In the genomic region with DNA sequence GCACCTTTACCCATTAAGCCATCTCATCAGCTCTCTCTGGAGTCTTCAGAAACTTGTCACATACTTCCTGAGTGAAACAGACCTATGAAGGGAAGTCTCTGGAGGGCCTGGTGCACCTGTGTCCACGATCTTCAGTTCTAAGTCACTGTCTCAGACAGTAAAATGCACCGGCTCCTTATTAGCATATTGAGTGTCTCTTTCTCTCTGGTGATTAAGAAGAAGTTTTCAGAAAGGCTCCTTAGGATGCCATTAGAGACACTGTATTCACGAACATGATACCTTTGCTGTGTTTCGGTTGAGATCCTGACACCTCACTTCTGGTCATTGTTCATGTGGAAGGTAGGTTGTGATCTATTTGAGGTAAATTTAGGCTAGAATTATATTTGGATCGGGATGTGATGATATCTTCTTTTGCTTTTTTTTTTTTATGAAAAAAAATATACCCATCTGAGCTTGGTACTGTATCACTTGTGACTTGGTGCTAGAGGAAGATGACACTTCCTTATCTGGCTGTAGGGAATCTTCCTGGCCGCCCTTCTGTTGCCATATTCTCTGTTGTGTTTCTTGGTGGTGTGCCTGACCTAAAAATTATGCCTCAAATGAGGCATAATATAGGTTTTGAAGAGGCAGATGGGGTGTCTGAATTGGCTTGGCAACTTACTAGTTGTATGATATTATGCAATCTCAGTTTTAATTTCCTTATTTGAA, we compare ENCODE assay signal across 19 mouse cellular contexts.
A peak's percentile ranks its signal among the peaks of the same experiment; 100 is the strongest.
DNase-seq lines count a peak whose midpoint lies in the region; TF ChIP-seq lines count a peak whose summit lies in the region.
"Had no signal": no experiment of that assay in that cellular context is flagged by ENCODE, and none has a peak within 500 bp of the region (broad histone marks: within the 10 kb centered on the region; RNA-seq: fewer than 3 reads in every experiment).

No protein-coding gene starts in this region.

- H3K27me3 ChIP-seq in small intestine, adult 2 months (ENCODE audit: control insufficient read depth, insufficient read depth, low read length), result no peaks in the 10 kb centered on the region
- H3K27me3 ChIP-seq: forebrain, embryonic 13.5 days; hindbrain, embryonic 13.5 days; intestine, embryonic 15.5 days had no signal

- peaks cover 6% of the 10 kb centered on the region for H3K4me1 ChIP-seq in small intestine, adult 2 months (ENCODE audit: control insufficient read depth, insufficient read depth, insufficient read length, low read length)
- H3K4me1 ChIP-seq: forebrain, embryonic 10.5 days; forebrain, embryonic 13.5 days; hindbrain, embryonic 10.5 days; hindbrain, embryonic 13.5 days; intestine, embryonic 15.5 days had no signal

- no peak for TF ChIP-seq POLR2A in small intestine, adult 2 months (IDR thresholded peaks at IDR 0.05; ENCODE audit: low read depth, low read length)

- no peak overlapping the region for H3K4me3 ChIP-seq in small intestine, adult 2 months (ENCODE audit: low read depth, low read length)
- H3K4me3 ChIP-seq: forebrain, embryonic 10.5 days; forebrain, embryonic 13.5 days; hindbrain, embryonic 10.5 days; hindbrain, embryonic 13.5 days; intestine, embryonic 15.5 days had no signal

- no peak for TF ChIP-seq CTCF in small intestine, adult 2 months (IDR thresholded peaks at IDR 0.05; ENCODE audit: extremely low read depth, insufficient read length, insufficient replicate concordance, low read depth, low read length)

- no peaks in the 10 kb centered on the region for H3K36me3 ChIP-seq in small intestine, adult 2 months (ENCODE audit: control insufficient read depth, insufficient read depth, low read length)
- H3K36me3 ChIP-seq: forebrain, embryonic 10.5 days; hindbrain, embryonic 10.5 days; hindbrain, embryonic 13.5 days; intestine, embryonic 15.5 days had no signal

- peak; percentile 5 for DNase-seq in cerebellum, adult 11-12 months
- no peak for DNase-seq in cerebellum, adult 8-10 months
- peak; percentile 33 for DNase-seq in heart, adult 11 months
- no peak for DNase-seq in heart, postnatal 4 days
- no peak for DNase-seq in thymus, postnatal 25 days
- DNase-seq: adrenal gland, adult 8-10 months; adrenal gland, postnatal 25 days; cerebellum, adult 18-20 months; cerebellum, postnatal 25 days; gastrocnemius, postnatal 10 days; gastrocnemius, postnatal 36 days; kidney, adult 11 months; kidney, adult 8-10 months had no signal

- WGBS in small intestine, adult 2 months, result 85% methylated on average over 6 of the region's 6 CpGs

- peak overlapping the region; percentile 72; the same call in 1 of the 2 replicates for H3K27ac ChIP-seq in small intestine, adult 2 months (ENCODE audit: insufficient read depth, low read depth, low read length)
- H3K27ac ChIP-seq: forebrain, embryonic 10.5 days; forebrain, embryonic 13.5 days; hindbrain, embryonic 10.5 days; hindbrain, embryonic 13.5 days; intestine, embryonic 15.5 days had no signal

Comparison
In these comparisons a context has a peak if more than half of its experiments do, and no peak if none do; other contexts are left out.
1. DNase-seq: peak in cerebellum, adult 11-12 months (single experiment) and heart, adult 11 months (single experiment); none in cerebellum, adult 8-10 months (single experiment), heart, postnatal 4 days (single experiment) and thymus, postnatal 25 days (single experiment).